Mouse (Mus musculus) ES-E14 (cell line): ENCODE data around the gene Cry2.

Source experiments
- HCFC1 ChIP-seq: IDR thresholded peaks from 2 replicates; pipeline ENCODE4 v1.6.1; 2012; ENCODE audit warnings: low read length, inconsistent platforms, borderline replicate concordance; ENCODE audit not compliant: insufficient read depth
- MAFK ChIP-seq: IDR thresholded peaks from 2 replicates; pipeline ENCODE4 v1.6.1; 2014; ENCODE audit warnings: mild to moderate bottlenecking, low read depth, low read length, inconsistent platforms; ENCODE audit not compliant: insufficient read depth

- TF ChIP-seq MAFK: no peak
- no peak for TF ChIP-seq HCFC1
Measured at GRCm38 (mm10) chr2:92405687-92406086, 28.2 kb downstream of the Cry2 start.
